Mouse (Mus musculus) CH12.LX (cell line): ENCODE data around the gene Gm128. TPM values are rescaled to one million over a fixed set of nuclear protein-coding genes. Genes with fewer than 3 reads are reported as not detected.

Experiments used
- DNase-seq: peaks from one replicate; pipeline ENCODE4 v3.0.0-alpha.2; 2013; ENCODE audit errors: extremely low read depth
- H3K27ac ChIP-seq: 2 replicates; pipeline ENCODE4 v1.5.1; 2012; ENCODE audit warnings: low read depth, mild to moderate bottlenecking, control low read depth, moderate library complexity; ENCODE audit not compliant: insufficient read depth
- H3K27me3 ChIP-seq: replicated peaks from 2 replicates; pipeline ENCODE3; 2012; ENCODE audit warnings: inconsistent platforms
- H3K36me3 ChIP-seq, 2 experiments: replicated peaks in 1 of 2; 2 replicates each; pipeline versions ENCODE3 to v1.6.1; 2012; ENCODE audit warnings: inconsistent platforms in 1 of 2, low read length in 1 of 2, mild to moderate bottlenecking in 1 of 2, mixed read lengths in 1 of 2, moderate library complexity in 1 of 2; ENCODE audit not compliant: control insufficient read depth in 1 of 2, insufficient read depth in 1 of 2
- H3K4me1 ChIP-seq, 2 experiments: 2 replicates each; pipeline ENCODE4 v1.6.1; 2012; ENCODE audit warnings: inconsistent platforms in 1 of 2, moderate library complexity in 1 of 2; ENCODE audit not compliant: insufficient read depth in 2 of 2, control insufficient read depth in 1 of 2
- H3K4me2 ChIP-seq: 2 replicates; pipeline ENCODE4 v1.6.1; 2012; ENCODE audit warnings: low read depth, mild to moderate bottlenecking, control low read depth; ENCODE audit not compliant: poor library complexity, insufficient read depth, severe bottlenecking
- H3K4me3 ChIP-seq, 3 experiments: fragments of 150-350 bp in 1 of 3; sonication (generic) in 1 of 3; replicated peaks in 1 of 3; 2 replicates each; pipeline versions ENCODE3 to v1.5.1; 2011 to 2012; ENCODE audit warnings: low read depth in 2 of 3, low read length in 2 of 3, mild to moderate bottlenecking in 2 of 3, moderate library complexity in 2 of 3, control low read depth in 1 of 3, improper control_type of control experiment in 1 of 3, inconsistent platforms in 1 of 3, mixed read lengths in 1 of 3; ENCODE audit not compliant: poor library complexity in 1 of 3
- H3K79me2 ChIP-seq: replicated peaks from 2 replicates; pipeline ENCODE4 v1.6.1; 2012; ENCODE audit warnings: mild to moderate bottlenecking, moderate library complexity; ENCODE audit not compliant: control insufficient read depth, poor library complexity, insufficient read depth, severe bottlenecking; ENCODE audit errors: extremely low read depth
- H3K9ac ChIP-seq: 2 replicates; pipeline ENCODE4 v1.6.1; 2012; ENCODE audit warnings: low read depth, mild to moderate bottlenecking, control low read depth, moderate library complexity; ENCODE audit not compliant: insufficient read depth
- H3K9me3 ChIP-seq: replicated peaks from 2 replicates; pipeline ENCODE3; 2012; ENCODE audit warnings: low read length, inconsistent platforms, mixed read lengths
- BHLHE40 ChIP-seq: IDR thresholded peaks from 2 replicates; pipeline ENCODE4 v1.6.1; 2011; ENCODE audit warnings: mild to moderate bottlenecking, low read depth, low read length, improper control_type of control experiment
- CHD2 ChIP-seq: IDR thresholded peaks from 2 replicates; pipeline ENCODE4 v1.6.1; 2011; ENCODE audit warnings: low read length, improper control_type of control experiment
- EP300 ChIP-seq: IDR thresholded peaks from 2 replicates; pipeline ENCODE4 v1.6.1; 2011; ENCODE audit warnings: low read length, improper control_type of control experiment
- GABPA ChIP-seq: IDR thresholded peaks from 2 replicates; pipeline ENCODE4 v1.6.1; 2012; ENCODE audit warnings: low read depth, low read length, improper control_type of control experiment, inconsistent platforms; ENCODE audit not compliant: insufficient replicate concordance
- IRF4 ChIP-seq: IDR thresholded peaks from 2 replicates; pipeline ENCODE4 v1.6.1; 2014; ENCODE audit warnings: low read depth, mild to moderate bottlenecking, inconsistent platforms, low read length, improper control_type of control experiment
- JUN ChIP-seq: IDR thresholded peaks from 2 replicates; pipeline ENCODE4 v1.6.1; 2011; ENCODE audit warnings: low read depth, mild to moderate bottlenecking, low read length, improper control_type of control experiment, moderate library complexity; ENCODE audit not compliant: insufficient read depth
- JUND ChIP-seq: conservative IDR thresholded peaks from 2 replicates; pipeline ENCODE4 v1.6.1; 2011; ENCODE audit warnings: low read depth, low read length, improper control_type of control experiment
- KAT2A ChIP-seq: IDR thresholded peaks from 2 replicates; pipeline ENCODE4 v1.6.1; 2012; ENCODE audit warnings: low read length, improper control_type of control experiment, inconsistent platforms; ENCODE audit not compliant: insufficient replicate concordance
- MAX ChIP-seq: IDR thresholded peaks from 2 replicates; pipeline ENCODE4 v1.6.1; 2011; ENCODE audit warnings: low read length, improper control_type of control experiment
- MAZ ChIP-seq: IDR thresholded peaks from 2 replicates; pipeline ENCODE4 v1.6.1; 2012; ENCODE audit warnings: low read depth, mild to moderate bottlenecking, inconsistent platforms, low read length, improper control_type of control experiment, moderate library complexity
- MXI1 ChIP-seq: IDR thresholded peaks from 2 replicates; pipeline ENCODE4 v1.6.1; 2011; ENCODE audit warnings: mild to moderate bottlenecking, low read depth, low read length, improper control_type of control experiment
- NELFE ChIP-seq: IDR thresholded peaks from 2 replicates; pipeline ENCODE4 v1.6.1; 2011; ENCODE audit warnings: low read depth, low read length, improper control_type of control experiment
- NRF1 ChIP-seq: IDR thresholded peaks from 2 replicates; pipeline ENCODE4 v1.6.1; 2014; ENCODE audit warnings: low read depth, mild to moderate bottlenecking, inconsistent platforms, low read length, improper control_type of control experiment, moderate library complexity
- PAX5 ChIP-seq: IDR thresholded peaks from 2 replicates; pipeline ENCODE4 v1.6.1; 2012; ENCODE audit warnings: low read length, inconsistent platforms, mixed read lengths
- POLR2A ChIP-seq: IDR thresholded peaks from 2 replicates; pipeline ENCODE4 v1.6.1; 2011; ENCODE audit warnings: low read depth, mild to moderate bottlenecking, improper control_type of control experiment, low read length
- RAD21 ChIP-seq: IDR thresholded peaks from 2 replicates; pipeline ENCODE4 v1.6.1; 2011; ENCODE audit warnings: low read depth, mild to moderate bottlenecking, low read length, improper control_type of control experiment, moderate library complexity
- TBP ChIP-seq: conservative IDR thresholded peaks from 2 replicates; pipeline ENCODE4 v1.6.1; 2011; ENCODE audit warnings: low read depth, low read length, improper control_type of control experiment
- ZMIZ1 ChIP-seq: IDR thresholded peaks from 2 replicates; pipeline ENCODE4 v1.6.1; 2012; ENCODE audit warnings: low read depth, mild to moderate bottlenecking, inconsistent platforms, low read length, improper control_type of control experiment
- ZNF384 ChIP-seq: IDR thresholded peaks from 2 replicates; pipeline ENCODE4 v1.6.1; 2012; ENCODE audit warnings: low read depth, low read length, improper control_type of control experiment, inconsistent platforms
- dilution Hi-C: fragments of 300-500 bp; cut with MboI; formaldehyde crosslinking; loops from 2 replicates; pipeline ENCODE4 v1.14.3; 2020; ENCODE audit warnings: low sequenced_read_pairs; ENCODE audit not compliant: extremely low pct_unique_long_range_greater_than_20kb, extremely low pct_ligation_motif_present
- in situ Hi-C: fragments of 300-500 bp; cut with MboI; formaldehyde crosslinking; loops from 3 replicates; pipeline ENCODE4 v1.14.3; 2019; ENCODE audit warnings: low sequenced_read_pairs, low pct_ligation_motif_present, low pct_unique_long_range_greater_than_20kb, mixed read lengths
- polyA plus RNA-seq: library from polyadenylated mRNA; unstranded; fragments of >175 nt; gene quantifications from 2 replicates; pipeline ENCODE4 v1.2.1, GENCODE M21; 2012; ENCODE audit warnings: low read depth; ENCODE audit not compliant: insufficient read length
- total RNA-seq, 2 experiments: library from RNA; depleted of rRNA; stranded (reverse); fragments of 300-350 nt in 1 of 2; fragments of >200 nt in 1 of 2; gene quantifications; 2 replicates each; pipeline ENCODE4 v1.2.3; 2012 to 2014

Gene Gm128
- total and polyA plus RNA-seq, 3 experiments = not detected

GRCm38 (mm10) chr3:95243086-95243485, 1.7 kb upstream of the Gm128 start:
- Histone ChIP-seq H3K27ac (no peak overlapping the region), H3K79me2 (no peaks in the 10 kb centered on the region), H3K4me2 (no peak overlapping the region), H3K9ac (no peak overlapping the region), H3K9me3 (no peaks in the 10 kb centered on the region), H3K4me3 (no peak overlapping the region), H3K4me1 (no peaks in the 10 kb centered on the region), H3K36me3 (peaks cover 2 to 22% of the 10 kb centered on the region in 2 experiments), H3K27me3 (no peaks in the 10 kb centered on the region)
- in situ Hi-C loops (no loop called here), dilution Hi-C loops (no loop called here)
- DNase-seq = no peak
- TF ChIP-seq POLR2A (no peak), JUN (no peak), MAX (no peak), JUND (no peak), ZMIZ1 (no peak), MXI1 (no peak), NELFE (no peak), MAZ (no peak), GABPA (no peak)

- DNase-seq = no peak
- no peaks in the 10 kb centered on the region for H3K79me2 ChIP-seq
- no peaks in the 10 kb centered on the region for H3K27me3 ChIP-seq
- dilution Hi-C loops = no loop called here
- in situ Hi-C loops = no loop called here
- H3K36me3 ChIP-seq = peaks cover 16 to 42% of the 10 kb centered on the region in 2 experiments
- H3K9me3 ChIP-seq = no peaks in the 10 kb centered on the region
- no peak overlapping the region for H3K4me3 ChIP-seq
- H3K4me2 ChIP-seq = no peak overlapping the region
- H3K4me1 ChIP-seq = no peaks in the 10 kb centered on the region
- no peak overlapping the region for H3K9ac ChIP-seq
- TF ChIP-seq POLR2A = no peak
- no peak for TF ChIP-seq IRF4
- no peak for TF ChIP-seq ZNF384
- no peak for TF ChIP-seq MXI1
- TF ChIP-seq BHLHE40 = no peak
- TF ChIP-seq NRF1 = no peak
- no peak for TF ChIP-seq KAT2A
- no peak for TF ChIP-seq JUND
- no peak for TF ChIP-seq TBP
- TF ChIP-seq MAX = no peak
- no peak for TF ChIP-seq CHD2
- TF ChIP-seq EP300 = no peak
- TF ChIP-seq RAD21 = no peak
- no peak for TF ChIP-seq PAX5
- TF ChIP-seq, all 38 proteins: peak for 0
- H3K27ac ChIP-seq = no peak overlapping the region
These were observed 498 bp downstream of the Gm128 start for GRCm38 (mm10) chr3:95240900-95241299.
